Mouse (Mus musculus) liver, embryonic 13.5 days (tissue): ENCODE measurements at regions not wholly inside any gene's neighbourhood (a gene's known extent, or its start where the extent isn't known, plus 50 kb on each side); places are given as distances from the start of the nearest gene placed in this dataset.

Source experiments
- ATAC-seq: fragments of 200-750 bp; cut with Nextera tagmentation; 2 replicates; pipeline ENCODE4 v1.8.0; 2017; ENCODE audit warnings: low read depth, mild to moderate bottlenecking, moderate number of reproducible peaks, moderate library complexity
- DNase-seq: peaks from one replicate; pipeline ENCODE4 v3.0.0; 2022
- H3K27ac ChIP-seq: fragments of 300-500 bp; sonication (generic); 2 replicates; pipeline ENCODE4 v1.5.1; 2015; ENCODE audit warnings: moderate library complexity, mild to moderate bottlenecking, inconsistent platforms
- H3K27me3 ChIP-seq: fragments of 300-500 bp; sonication (generic); 2 replicates; pipeline ENCODE4 v1.6.1; 2015; ENCODE audit warnings: mild to moderate bottlenecking, inconsistent platforms
- H3K36me3 ChIP-seq: fragments of 300-500 bp; sonication (generic); 2 replicates; pipeline ENCODE4 v1.6.1; 2015; ENCODE audit warnings: mild to moderate bottlenecking, inconsistent platforms
- H3K4me1 ChIP-seq: fragments of 300-500 bp; sonication (generic); replicated peaks from 2 replicates; pipeline ENCODE4 v1.6.1; 2015; ENCODE audit warnings: inconsistent platforms
- H3K4me2 ChIP-seq: fragments of 300-500 bp; sonication (generic); 2 replicates; pipeline ENCODE4 v1.6.1; 2015; ENCODE audit warnings: inconsistent platforms, mild to moderate bottlenecking, moderate library complexity
- H3K4me3 ChIP-seq: fragments of 300-500 bp; sonication (generic); replicated peaks from 2 replicates; pipeline ENCODE4 v1.5.1; 2015; ENCODE audit warnings: mild to moderate bottlenecking, inconsistent platforms
- H3K9ac ChIP-seq: fragments of 300-500 bp; sonication (generic); 2 replicates; pipeline ENCODE4 v1.6.1; 2015; ENCODE audit warnings: mild to moderate bottlenecking, inconsistent platforms
- H3K9me3 ChIP-seq: fragments of 300-500 bp; sonication (generic); replicated peaks from 2 replicates; pipeline ENCODE4 v1.6.1; 2016; ENCODE audit warnings: inconsistent platforms
- WGBS: fragments of 180-500 bp; shearing (Covaris S2); methylation state at CpG from one replicate; pipeline ENCODE4 v1.1.7; 2015; ENCODE audit not compliant: insufficient replicate concordance; 5-methylcytosine and 5-hydroxymethylcytosine counted together

DNA sequence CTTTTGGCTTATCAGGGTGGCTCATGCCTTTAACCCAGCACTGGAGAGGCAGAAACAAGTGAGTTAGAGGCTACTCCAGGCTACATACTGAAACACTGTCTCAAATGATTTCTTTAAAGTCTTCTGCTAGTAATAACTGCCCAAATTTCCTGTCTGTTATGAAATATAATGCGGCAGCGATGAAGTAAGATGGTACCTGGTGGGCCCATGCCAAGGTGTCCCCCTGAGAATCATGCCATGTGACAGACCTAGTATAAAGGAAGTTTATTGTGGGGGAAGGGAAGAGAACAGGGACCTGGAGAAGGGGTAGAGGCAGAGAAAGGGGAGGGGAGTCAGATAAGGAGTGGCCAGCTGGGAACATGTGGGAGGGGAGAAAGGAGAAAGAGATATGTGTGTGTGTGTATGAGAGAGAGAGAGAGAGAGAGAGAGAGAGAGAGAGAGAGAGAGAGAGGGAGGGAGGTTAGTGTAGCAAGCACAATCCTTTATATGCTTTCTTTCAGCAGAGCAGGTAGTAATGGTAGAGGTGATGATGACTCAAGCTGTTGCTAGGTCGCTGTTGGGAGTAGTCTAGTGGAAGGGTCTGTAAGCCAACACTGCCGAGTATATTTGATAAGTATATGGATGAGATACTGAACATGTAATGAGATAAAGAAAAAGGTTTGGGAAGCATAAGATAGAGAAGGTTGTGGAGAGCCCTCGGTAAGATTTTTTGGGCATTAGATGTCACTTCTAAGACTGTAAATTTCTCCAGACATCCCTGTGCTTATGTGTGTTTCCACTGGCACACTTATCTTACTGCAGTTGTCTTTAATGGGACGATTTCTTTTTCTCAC, 71.1 kb upstream of the Dph5 start:
- DNase-seq (no peak), ATAC-seq (no peak)
- Histone ChIP-seq H3K9me3 (no peaks in the 10 kb centered on the region), H3K4me3 (no peak overlapping the region), H3K9ac (no peak overlapping the region), H3K27ac (peak overlapping the region; percentile 66), H3K27me3 (no peaks in the 10 kb centered on the region), H3K36me3 (no peaks in the 10 kb centered on the region), H3K4me1 (peaks cover 66% of the 10 kb centered on the region), H3K4me2 (peak overlapping the region; percentile 54)
- 44% methylated on average over 6 of the region's 6 CpGs for WGBS

DNA sequence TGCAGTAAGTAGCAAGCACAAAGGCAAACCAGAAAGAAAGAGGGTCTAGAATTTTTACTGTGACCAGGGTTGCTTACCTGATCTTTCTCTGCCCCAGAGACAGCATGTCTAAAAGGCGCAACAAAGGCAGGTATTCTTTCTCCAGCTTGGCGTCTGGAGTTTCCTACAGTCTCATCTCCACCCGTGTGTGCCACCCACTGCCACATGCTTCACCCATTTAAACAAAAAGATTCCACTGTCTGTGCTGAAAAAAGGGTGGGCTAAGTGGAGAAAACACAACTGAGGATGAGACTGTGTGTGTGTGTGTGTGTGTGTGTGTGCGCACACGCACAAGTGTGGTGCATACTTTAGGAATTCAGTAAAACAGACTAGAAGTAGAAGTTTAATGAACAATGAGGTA, 69.9 kb upstream of the Dph5 start:
- H3K9ac ChIP-seq: no peak overlapping the region
- H3K27ac ChIP-seq: no peak overlapping the region
- no peak overlapping the region for H3K4me3 ChIP-seq
- peaks cover 68% of the 10 kb centered on the region for H3K4me1 ChIP-seq
- H3K4me2 ChIP-seq: no peak overlapping the region
- no peak for DNase-seq
- H3K36me3 ChIP-seq: no peaks in the 10 kb centered on the region
- ATAC-seq: no peak
- H3K9me3 ChIP-seq: no peaks in the 10 kb centered on the region
- 81% methylated on average over 5 of the region's 5 CpGs for WGBS
- no peaks in the 10 kb centered on the region for H3K27me3 ChIP-seq

DNA sequence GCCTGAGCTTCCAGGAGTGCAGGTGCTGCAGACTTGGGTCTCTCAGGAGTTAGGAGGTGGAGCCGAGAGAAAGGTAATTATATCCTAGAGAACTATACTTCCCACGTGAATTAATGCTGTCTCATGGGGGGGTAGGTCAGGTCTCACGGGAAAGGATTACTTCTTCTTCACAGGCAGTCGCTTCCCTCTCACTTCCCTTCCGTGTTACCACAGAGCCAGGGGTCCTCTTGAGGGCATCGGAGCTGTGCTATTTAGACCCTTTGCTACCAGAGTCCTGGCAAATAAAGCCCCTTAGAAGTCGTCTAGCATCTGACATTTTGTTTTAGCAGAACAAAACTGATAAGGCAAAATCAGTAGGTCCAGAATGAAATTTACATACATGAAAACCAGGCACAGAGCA, 68.9 kb upstream of the Dph5 start:
- Histone ChIP-seq H3K36me3 (no peaks in the 10 kb centered on the region), H3K9me3 (no peaks in the 10 kb centered on the region), H3K9ac (no peak overlapping the region), H3K27ac (no peak overlapping the region), H3K27me3 (no peaks in the 10 kb centered on the region), H3K4me3 (no peak overlapping the region), H3K4me2 (peak overlapping the region; percentile 46), H3K4me1 (peaks cover 68% of the 10 kb centered on the region)
- DNase-seq (no peak), ATAC-seq (no peak)
- WGBS: 14% methylated on average over 7 of the region's 7 CpGs

DNA sequence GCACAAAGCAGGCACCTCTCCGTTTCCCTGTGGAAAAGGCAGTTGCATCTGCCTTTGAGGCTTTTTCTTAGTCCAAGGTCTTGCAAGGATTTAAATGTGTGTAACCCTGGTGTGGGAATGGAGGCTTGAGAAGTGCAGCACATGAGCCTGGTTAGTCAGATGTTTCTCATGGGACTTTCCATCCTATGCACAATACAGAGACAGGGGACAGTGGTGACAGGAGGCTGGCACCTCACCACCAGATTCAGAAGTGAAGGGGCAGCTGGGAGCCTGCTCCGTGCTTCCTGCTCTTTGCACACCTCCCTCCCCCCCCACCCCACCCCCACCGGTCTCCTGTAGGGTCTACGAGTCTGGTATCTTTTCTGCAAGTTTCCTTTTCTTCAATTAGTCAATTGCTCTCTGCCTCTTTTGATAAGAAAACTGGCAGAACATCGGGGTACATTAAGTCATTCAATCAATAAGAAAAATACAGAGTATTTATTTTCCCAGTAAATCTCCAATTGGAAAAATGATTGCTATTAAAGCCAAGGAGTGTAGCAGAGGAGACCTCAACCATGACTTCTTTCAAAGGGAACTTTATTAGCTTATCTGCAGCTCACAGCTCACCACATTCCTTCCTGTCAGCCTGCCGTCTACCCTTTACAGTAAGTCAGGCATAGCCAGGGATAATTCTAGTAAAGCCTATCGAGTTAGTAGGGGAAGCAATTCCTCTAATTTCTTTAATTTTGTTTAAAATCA, 68.1 kb upstream of the Dph5 start:
- Histone ChIP-seq H3K27ac (0 out of 2 replicates have a peak overlapping the region, but pooled peaks have one; percentile 2), H3K4me2 (peak overlapping the region; percentile 46), H3K4me3 (0 out of 2 replicates have a peak overlapping the region, but pooled peaks have one; percentile 9)

GRCm38 (mm10) chr3:115820139-115820481, 67.5 kb upstream of the Dph5 start:
- peak; percentile 57 for ATAC-seq
- H3K27me3 ChIP-seq: no peaks in the 10 kb centered on the region

More for the DNA sequence above, 68.1 kb upstream of the Dph5 start:
- Histone ChIP-seq H3K36me3 (no peaks in the 10 kb centered on the region), H3K4me1 (peaks cover 68% of the 10 kb centered on the region), H3K27me3 (no peaks in the 10 kb centered on the region), H3K9me3 (no peaks in the 10 kb centered on the region), H3K9ac (peak overlapping the region; percentile 22; the same call in 1 of the 2 replicates)
- ATAC-seq (peak; percentile 67), DNase-seq (peak; percentile 11)
- 4% methylated on average over 7 of the region's 7 CpGs for WGBS

DNA sequence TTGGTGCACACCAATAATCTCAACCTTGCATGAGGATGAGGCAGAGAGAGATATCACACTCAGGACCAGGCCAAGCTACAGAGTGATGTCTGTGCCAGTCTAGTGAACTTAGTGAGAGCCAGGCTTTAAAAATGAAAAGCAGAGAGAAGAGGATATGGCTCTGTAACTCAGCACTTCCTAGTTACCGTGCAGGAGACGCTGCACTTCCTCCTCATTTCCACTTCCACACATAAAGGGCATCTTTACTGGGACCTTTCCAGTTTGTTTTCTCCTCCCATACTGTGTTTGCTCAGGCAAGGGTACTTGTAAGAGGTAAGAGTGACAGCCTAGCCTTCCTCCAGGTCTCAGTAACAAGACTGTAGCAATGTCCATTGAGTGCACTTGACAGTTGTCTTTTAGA, 66.0 kb upstream of the Dph5 start:
- Histone ChIP-seq H3K27me3 (no peaks in the 10 kb centered on the region), H3K4me2 (no peak overlapping the region), H3K27ac (no peak overlapping the region), H3K4me1 (peaks cover 50% of the 10 kb centered on the region), H3K36me3 (no peaks in the 10 kb centered on the region), H3K9ac (no peak overlapping the region), H3K4me3 (no peak overlapping the region), H3K9me3 (no peaks in the 10 kb centered on the region)
- DNase-seq (no peak), ATAC-seq (no peak)
- 35% methylated on average over 2 of the region's 2 CpGs for WGBS

More at GRCm38 (mm10) chr3:115820139-115820481, 67.5 kb upstream of the Dph5 start:
- Histone ChIP-seq H3K4me1 (peaks cover 65% of the 10 kb centered on the region), H3K4me2 (peak overlapping the region; percentile 46), H3K9ac (no peak overlapping the region), H3K27ac (0 out of 2 replicates have a peak overlapping the region, but pooled peaks have one; percentile 23), H3K4me3 (no peak overlapping the region), H3K9me3 (no peaks in the 10 kb centered on the region), H3K36me3 (no peaks in the 10 kb centered on the region)
- DNase-seq: peak; percentile 5
- WGBS: 16% methylated on average over 8 of the region's 8 CpGs

GRCm38 (mm10) chr3:115822491-115822890, 65.1 kb upstream of the Dph5 start:
- no peak overlapping the region for H3K4me3 ChIP-seq
- no peak overlapping the region for H3K4me2 ChIP-seq
- H3K9me3 ChIP-seq: no peaks in the 10 kb centered on the region
- no peak overlapping the region for H3K9ac ChIP-seq
- no peaks in the 10 kb centered on the region for H3K36me3 ChIP-seq
- 77% methylated on average over 6 of the region's 6 CpGs for WGBS
- DNase-seq (no peak), ATAC-seq (no peak)
- peaks cover 41% of the 10 kb centered on the region for H3K4me1 ChIP-seq
- no peaks in the 10 kb centered on the region for H3K27me3 ChIP-seq
- no peak overlapping the region for H3K27ac ChIP-seq

- DNase-seq (no peak), ATAC-seq (no peak)
- Histone ChIP-seq H3K9ac (no peak overlapping the region), H3K27ac (no peak overlapping the region), H3K4me2 (no peak overlapping the region), H3K27me3 (no peaks in the 10 kb centered on the region), H3K36me3 (no peaks in the 10 kb centered on the region), H3K4me3 (no peak overlapping the region), H3K9me3 (no peaks in the 10 kb centered on the region), H3K4me1 (peaks cover 29% of the 10 kb centered on the region)
- 81% methylated on average over 5 of the region's 5 CpGs for WGBS
Measured at GRCm38 (mm10) chr3:115823741-115824140, 63.9 kb upstream of the Dph5 start.

GRCm38 (mm10) chr3:115824792-115825191, 62.8 kb upstream of the Dph5 start:
- Histone ChIP-seq H3K4me2 (no peak overlapping the region), H3K9me3 (no peaks in the 10 kb centered on the region), H3K9ac (no peak overlapping the region), H3K27me3 (no peaks in the 10 kb centered on the region), H3K4me3 (no peak overlapping the region), H3K36me3 (no peaks in the 10 kb centered on the region), H3K27ac (no peak overlapping the region), H3K4me1 (peaks cover 18% of the 10 kb centered on the region)
- ATAC-seq (no peak), DNase-seq (no peak)
- WGBS: 49% methylated on average over 2 of the region's 2 CpGs

DNA sequence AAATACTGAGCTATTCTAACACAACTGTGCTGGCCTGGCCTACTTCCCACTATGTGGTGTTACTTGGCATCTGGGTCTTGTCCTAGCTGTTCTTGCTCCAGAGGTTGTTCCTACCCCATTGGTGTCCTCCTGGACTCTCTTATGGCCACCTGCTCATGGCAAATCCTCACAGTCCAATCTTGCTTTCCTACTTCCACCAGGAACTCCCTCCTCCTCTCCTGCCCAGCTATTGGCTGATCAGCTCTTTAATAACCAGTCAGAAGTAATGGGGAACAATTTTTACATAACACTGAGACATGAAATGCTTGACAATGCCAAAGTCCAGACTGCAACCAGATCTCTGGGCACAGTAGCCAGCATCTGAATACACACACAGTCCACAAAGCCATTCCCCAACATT, 52.3 kb upstream of the Dph5 start:
- Histone ChIP-seq H3K27me3 (no peaks in the 10 kb centered on the region), H3K4me3 (no peak overlapping the region), H3K36me3 (no peaks in the 10 kb centered on the region), H3K9me3 (no peaks in the 10 kb centered on the region), H3K27ac (no peak overlapping the region), H3K9ac (no peak overlapping the region), H3K4me1 (no peaks in the 10 kb centered on the region), H3K4me2 (no peak overlapping the region)
- no peak for DNase-seq
- no peak for ATAC-seq

- no peaks in the 10 kb centered on the region for H3K36me3 ChIP-seq
- H3K4me3 ChIP-seq: no peak overlapping the region
- no peak overlapping the region for H3K4me2 ChIP-seq
- no peak for DNase-seq
- no peak overlapping the region for H3K9ac ChIP-seq
- H3K9me3 ChIP-seq: no peaks in the 10 kb centered on the region
- H3K27ac ChIP-seq: no peak overlapping the region
- no peak for ATAC-seq
- 87% methylated on average over 1 of the region's 1 CpGs for WGBS
- no peaks in the 10 kb centered on the region for H3K27me3 ChIP-seq
- H3K4me1 ChIP-seq: no peaks in the 10 kb centered on the region
Measured at GRCm38 (mm10) chr3:115837617-115838216, 49.9 kb upstream of the Dph5 start.
